In the genomic region with DNA sequence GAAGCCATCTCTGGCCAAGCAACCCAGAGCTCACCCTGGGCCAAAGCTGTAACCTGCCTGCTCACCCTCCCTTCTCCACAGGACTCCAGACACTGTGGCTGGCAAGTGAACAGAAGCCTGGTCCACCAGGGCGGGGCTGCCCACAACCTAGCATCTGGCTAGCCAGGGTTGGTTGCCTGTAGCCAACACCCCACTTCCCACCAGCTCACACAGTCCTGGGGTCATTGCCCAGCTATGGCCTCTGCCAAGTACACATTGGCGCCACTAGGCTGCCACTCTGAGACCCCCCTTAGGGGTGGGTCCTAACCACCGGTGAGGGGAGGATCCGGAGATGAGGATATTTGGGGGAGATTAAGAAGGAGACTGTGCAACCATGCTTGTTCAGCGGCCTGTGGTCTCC, we compare ENCODE assay signal across 9 mouse cellular contexts. TPM values are rescaled to one million over a fixed set of nuclear protein-coding genes. Genes with fewer than 3 reads are reported as not detected.
A peak's percentile ranks its signal among the peaks of the same experiment; 100 is the strongest.
DNase-seq lines count a peak whose midpoint lies in the region; ATAC-seq lines count a peak whose summit lies in the region.
"Had no signal": no experiment of that assay in that cellular context is flagged by ENCODE, and none has a peak within 500 bp of the region (broad histone marks: within the 10 kb centered on the region; RNA-seq: fewer than 3 reads in every experiment).

No protein-coding gene starts in this region.

- H3K27me3 ChIP-seq in heart, embryonic 15.5 days = peaks cover 20% of the 10 kb centered on the region; the same call in 1 of the 2 replicates
- peaks cover 23% of the 10 kb centered on the region for H3K27me3 ChIP-seq in embryonic facial prominence, embryonic 14.5 days (replicated peaks; ENCODE audit: control insufficient read depth, insufficient read depth, low read length)
- peaks cover 32% of the 10 kb centered on the region for H3K27me3 ChIP-seq in hindbrain, embryonic 14.5 days (ENCODE audit: control insufficient read depth, insufficient read depth, low read length)

- H3K27ac ChIP-seq in heart, embryonic 15.5 days = no peak overlapping the region
- H3K27ac ChIP-seq in embryonic facial prominence, embryonic 14.5 days (replicated peaks; ENCODE audit: low read depth, low read length) = no peak overlapping the region
- no peak overlapping the region for H3K27ac ChIP-seq in hindbrain, embryonic 14.5 days

- no peak for DNase-seq in heart, adult 18-20 months
- no peak for DNase-seq in embryonic facial prominence, embryonic 14.5 days (ENCODE audit: low spot score)
- no peak for DNase-seq in hindbrain, embryonic 14.5 days (ENCODE audit: low spot score)
- DNase-seq in adrenal gland, postnatal 36 days = no peak
- DNase-seq in B cell, adult 2 months = no peak
- no peak for DNase-seq in MN1 (ENCODE audit: low spot score)

- no peaks in the 10 kb centered on the region; the same call in 1 of the 2 replicates for H3K36me3 ChIP-seq in heart, embryonic 15.5 days
- H3K36me3 ChIP-seq in embryonic facial prominence, embryonic 14.5 days (ENCODE audit: control insufficient read depth, insufficient read depth, low read length) = peaks cover 24% of the 10 kb centered on the region
- no peaks in the 10 kb centered on the region for H3K36me3 ChIP-seq in hindbrain, embryonic 14.5 days (replicated peaks; ENCODE audit: control insufficient read depth, insufficient read depth)

- no peak for ATAC-seq in heart, embryonic 15.5 days (replicated peaks; ENCODE audit: insufficient number of reproducible peaks, insufficient read depth, low FRiP score, low read depth)
- peak; percentile 16; the same call in 1 of the 2 replicates for ATAC-seq in embryonic facial prominence, embryonic 14.5 days (ENCODE audit: low read depth)
- no peak for ATAC-seq in hindbrain, embryonic 14.5 days (ENCODE audit: low FRiP score)
- ATAC-seq in megakaryocyte-erythroid progenitor cell, adult 5-6 weeks (replicated peaks; ENCODE audit: low FRiP score, low TSS enrichment, poor library complexity, severe bottlenecking) = peak; percentile 40

- H3K9me3 ChIP-seq in heart, embryonic 15.5 days (replicated peaks) = no peaks in the 10 kb centered on the region
- H3K9me3 ChIP-seq in embryonic facial prominence, embryonic 14.5 days (ENCODE audit: control insufficient read depth, low read length) = no peaks in the 10 kb centered on the region
- H3K9me3 ChIP-seq in hindbrain, embryonic 14.5 days (ENCODE audit: control insufficient read depth, low read length) = no peaks in the 10 kb centered on the region

- peaks cover 16% of the 10 kb centered on the region for H3K4me1 ChIP-seq in heart, embryonic 15.5 days (replicated peaks)
- peaks cover 14% of the 10 kb centered on the region for H3K4me1 ChIP-seq in embryonic facial prominence, embryonic 14.5 days (ENCODE audit: control insufficient read depth, insufficient read depth, low read length)
- H3K4me1 ChIP-seq in hindbrain, embryonic 14.5 days (replicated peaks; ENCODE audit: control insufficient read depth, insufficient read depth, low read length) = peaks cover 10% of the 10 kb centered on the region; the same call in 1 of the 2 replicates

- H3K4me3 ChIP-seq in heart, embryonic 15.5 days = peak overlapping the region; percentile 39; the same call in 1 of the 2 replicates
- peak overlapping the region; percentile 28 for H3K4me3 ChIP-seq in embryonic facial prominence, embryonic 14.5 days (ENCODE audit: low read depth, low read length)
- no peak overlapping the region for H3K4me3 ChIP-seq in hindbrain, embryonic 14.5 days (replicated peaks; ENCODE audit: low read length)

- H3K9ac ChIP-seq in heart, embryonic 15.5 days = 0 out of 2 replicates have a peak overlapping the region, but pooled peaks have one; percentile 11
- 0 out of 2 replicates have a peak overlapping the region, but pooled peaks have one; percentile 45 for H3K9ac ChIP-seq in embryonic facial prominence, embryonic 14.5 days (ENCODE audit: low read depth, low read length)
- H3K9ac ChIP-seq in hindbrain, embryonic 14.5 days = no peak overlapping the region; the same call in 1 of the 2 replicates

- WGBS in heart, embryonic 15.5 days = 52% methylated on average over 5 of the region's 5 CpGs
- 53% methylated on average over 5 of the region's 5 CpGs for whole genome bisulfite sequencing in embryonic facial prominence, embryonic 14.5 days
- 64% methylated on average over 5 of the region's 5 CpGs for WGBS in hindbrain, embryonic 14.5 days

- peak overlapping the region; percentile 62 for H3K4me2 ChIP-seq in heart, embryonic 15.5 days
- H3K4me2 ChIP-seq in embryonic facial prominence, embryonic 14.5 days (ENCODE audit: low read depth, low read length) = peak overlapping the region; percentile 56
- H3K4me2 ChIP-seq in hindbrain, embryonic 14.5 days (replicated peaks) = 0 out of 2 replicates have a peak overlapping the region, but pooled peaks have one; percentile 51

RNA-seq across cellular contexts. Expression of a gene that starts 1.0 kb away (rescaled TPM):
- polyA plus RNA-seq in heart, embryonic 15.5 days (2015; fragmentation: Nextera tagmentation; extraction: Ambion mirVana) = 0.57 and 1.5 TPM in 2 replicates
- total RNA-seq in heart, adult 18-20 months (2021) = 1 to 10 TPM; 1.4 to 3.2 TPM
- polyA plus RNA-seq in embryonic facial prominence, embryonic 14.5 days (2014; fragmentation: Nextera tagmentation; extraction: Ambion mirVana) = 9.5 and 10.1 TPM in 2 replicates
- polyA plus RNA-seq in hindbrain, embryonic 14.5 days (2014; fragmentation: Nextera tagmentation; extraction: Ambion mirVana) = 0.15 and 0.37 TPM in 2 replicates
- total RNA-seq in megakaryocyte-erythroid progenitor cell, adult 5-6 weeks (2014; fragmentation: Nextera tagmentation) = 0.50 and 0.87 TPM in 2 replicates
- not detected in 2 replicates for total RNA-seq in megakaryocyte-erythroid progenitor cell, adult 5-6 weeks (2017)
- total RNA-seq in adrenal gland, postnatal 36 days (2021) = not detected
- total RNA-seq: ES-E14 had no signal

RNA-seq across cellular contexts. Expression of a gene that starts 14.8 kb away (rescaled TPM):
- 5.7 and 6.2 TPM in 2 replicates for polyA plus RNA-seq in heart, embryonic 15.5 days (2015; fragmentation: Nextera tagmentation; extraction: Ambion mirVana)
- total RNA-seq in heart, adult 18-20 months (2021) = 10 to 100 TPM in 1 of 2 experiments, 1 to 10 TPM in 1; 8.5 to 10.3 TPM
- polyA plus RNA-seq in embryonic facial prominence, embryonic 14.5 days (2014; fragmentation: Nextera tagmentation; extraction: Ambion mirVana) = 2.2 and 2.8 TPM in 2 replicates
- 6.5 and 7.5 TPM in 2 replicates for polyA plus RNA-seq in hindbrain, embryonic 14.5 days (2014; fragmentation: Nextera tagmentation; extraction: Ambion mirVana)
- 7.4 and 11.2 TPM in 2 replicates for total RNA-seq in megakaryocyte-erythroid progenitor cell, adult 5-6 weeks (2014; fragmentation: Nextera tagmentation)
- total RNA-seq in megakaryocyte-erythroid progenitor cell, adult 5-6 weeks (2017) = 6.8 and 8.6 TPM in 2 replicates
- total RNA-seq in adrenal gland, postnatal 36 days (2021) = 10 to 100 TPM; 11.9 to 13.3 TPM

RNA-seq across cellular contexts. Expression of a gene that starts 37.9 kb away (rescaled TPM):
- polyA plus RNA-seq in heart, embryonic 15.5 days (2015; fragmentation: Nextera tagmentation; extraction: Ambion mirVana) = 3.3 and 3.7 TPM in 2 replicates
- 10 to 100 TPM; 30.4 to 33.5 TPM for total RNA-seq in heart, adult 18-20 months (2021)
- 6.3 and 7.3 TPM in 2 replicates for polyA plus RNA-seq in embryonic facial prominence, embryonic 14.5 days (2014; fragmentation: Nextera tagmentation; extraction: Ambion mirVana)
- 2.1 and 2.5 TPM in 2 replicates for polyA plus RNA-seq in hindbrain, embryonic 14.5 days (2014; fragmentation: Nextera tagmentation; extraction: Ambion mirVana)
- 6.9 and 10.6 TPM in 2 replicates for total RNA-seq in megakaryocyte-erythroid progenitor cell, adult 5-6 weeks (2014; fragmentation: Nextera tagmentation)
- 1.0 and 2.8 TPM in 2 replicates for total RNA-seq in megakaryocyte-erythroid progenitor cell, adult 5-6 weeks (2017)
- total RNA-seq in adrenal gland, postnatal 36 days (2021) = 100 to 1,000 TPM; 130 to 146 TPM

RNA-seq across cellular contexts. Expression of a gene that starts 42.3 kb away (rescaled TPM):
- polyA plus RNA-seq in heart, embryonic 15.5 days (2015; fragmentation: Nextera tagmentation; extraction: Ambion mirVana) = 5.8 and 6.1 TPM in 2 replicates
- 1 to 10 TPM in 1 of 2 experiments, under 1 TPM in 1; 0.67 to 1.5 TPM for total RNA-seq in heart, adult 18-20 months (2021)
- polyA plus RNA-seq in embryonic facial prominence, embryonic 14.5 days (2014; fragmentation: Nextera tagmentation; extraction: Ambion mirVana) = 1.4 and 4.1 TPM in 2 replicates
- 3.3 and 5.1 TPM in 2 replicates for polyA plus RNA-seq in hindbrain, embryonic 14.5 days (2014; fragmentation: Nextera tagmentation; extraction: Ambion mirVana)
- not detected in 2 replicates for total RNA-seq in megakaryocyte-erythroid progenitor cell, adult 5-6 weeks (2014; fragmentation: Nextera tagmentation)
- total RNA-seq in megakaryocyte-erythroid progenitor cell, adult 5-6 weeks (2017) = not detected in 2 replicates
- 1 to 10 TPM; 3.6 to 9.7 TPM for total RNA-seq in adrenal gland, postnatal 36 days (2021)

Comparison
In these comparisons a context has a peak if more than half of its experiments do, and no peak if none do; other contexts are left out.
1. ATAC-seq: peak in embryonic facial prominence, embryonic 14.5 days (single experiment) and megakaryocyte-erythroid progenitor cell, adult 5-6 weeks (single experiment); none in heart, embryonic 15.5 days (single experiment) and hindbrain, embryonic 14.5 days (single experiment).
2. Peak in every context shown above with its lines, with median percentiles within 50 percentile points of each other: H3K4me2 ChIP-seq.